Mouse (Mus musculus) liver (tissue): ENCODE results near the gene Tvp23b.

Experiments
- DNase-seq: peaks from one replicate; pipeline ENCODE4 v3.0.0-alpha.2; 2020; ENCODE audit warnings: mixed read lengths

Tvp23b gene

GRCm38 (mm10) chr11:62879220-62880048, at the start of gene Tvp23b:
Gene Tvp23b (plus strand): TSS chr11:62879455.
- peak; percentile 100 for DNase-seq

GRCm38 (mm10) chr11:62830387-62830786, 48.9 kb upstream of the Tvp23b start:
- no peak for DNase-seq

GRCm38 (mm10) chr11:62831906-62832305, 47.3 kb upstream of the Tvp23b start:
- DNase-seq = no peak

GRCm38 (mm10) chr11:62844562-62844961, 34.7 kb upstream of the Tvp23b start:
- DNase-seq = no peak

GRCm38 (mm10) chr11:62845730-62846129, 33.5 kb upstream of the Tvp23b start:
- no peak for DNase-seq

GRCm38 (mm10) chr11:62846961-62847654, 32.1 kb upstream of the Tvp23b start, which contains the start of gene Fbxw10:
Gene Fbxw10 (plus strand): TSS chr11:62847069.
- DNase-seq = no peak

GRCm38 (mm10) chr11:62847655-62848191, 31.5 kb upstream of the Tvp23b start:
- DNase-seq = no peak

- no peak for DNase-seq
Measured at GRCm38 (mm10) chr11:62848301-62848700, 31.0 kb upstream of the Tvp23b start.

GRCm38 (mm10) chr11:62851199-62851598, 28.1 kb upstream of the Tvp23b start:
- DNase-seq = no peak

GRCm38 (mm10) chr11:62853334-62853733, 25.9 kb upstream of the Tvp23b start:
- DNase-seq = peak; percentile 68

- DNase-seq = no peak
Measured at GRCm38 (mm10) chr11:62865562-62865961, 13.7 kb upstream of the Tvp23b start.

- DNase-seq = no peak
Measured at GRCm38 (mm10) chr11:62866685-62867084, 12.6 kb upstream of the Tvp23b start.

- DNase-seq = no peak
Measured at GRCm38 (mm10) chr11:62869201-62869600, 10.1 kb upstream of the Tvp23b start.

- no peak for DNase-seq
Measured at GRCm38 (mm10) chr11:62869715-62870371, 9.4 kb upstream of the Tvp23b start.

GRCm38 (mm10) chr11:62873479-62873878, 5.8 kb upstream of the Tvp23b start:
- DNase-seq = no peak

GRCm38 (mm10) chr11:62875696-62876095, 3.6 kb upstream of the Tvp23b start:
- no peak for DNase-seq

- no peak for DNase-seq
Measured at GRCm38 (mm10) chr11:62876445-62876844, 2.8 kb upstream of the Tvp23b start.

GRCm38 (mm10) chr11:62877391-62877790, 1.9 kb upstream of the Tvp23b start:
- no peak for DNase-seq

- no peak for DNase-seq
Measured at GRCm38 (mm10) chr11:62878728-62879127, 527 bp upstream of the Tvp23b start.

GRCm38 (mm10) chr11:62883407-62883806, 4.2 kb downstream of the Tvp23b start:
- peak; percentile 32 for DNase-seq

- DNase-seq = no peak
Measured at GRCm38 (mm10) chr11:62885323-62885722, 6.1 kb downstream of the Tvp23b start.

GRCm38 (mm10) chr11:62890796-62891195, 11.5 kb downstream of the Tvp23b start:
- DNase-seq = no peak

GRCm38 (mm10) chr11:62891763-62892162, 12.5 kb downstream of the Tvp23b start:
- DNase-seq = no peak
